Mouse (Mus musculus): ENCODE data around the gene Zbtb20.

GRCm38 (mm10) chr16:43434941-43435340 lies 559.3 kb downstream of the Zbtb20 start:
- TF ChIP-seq POLR2A (IDR thresholded peaks at IDR 0.05; ENCODE audit: insufficient read depth, low read depth, low read length) (no peak), CTCF (IDR thresholded peaks at IDR 0.05) (peak; percentile 80), EP300 (IDR thresholded peaks at IDR 0.05; ENCODE audit: insufficient read depth, low read depth, low read length) (0 out of 2 replicates have a peak, but pooled peaks have one; percentile 54)

Measured in heart, adult 2 months (tissue).